Mouse (Mus musculus) thymus, postnatal 0 days (tissue): ENCODE data around the gene March4. TPM values are rescaled to one million over a fixed set of nuclear protein-coding genes. Genes with fewer than 3 reads are reported as not detected.

Source experiments
- DNase-seq: peaks from one replicate; pipeline ENCODE4 v3.0.0-alpha.2; 2015; ENCODE audit warnings: low spot score
- polyA plus RNA-seq: library from polyadenylated mRNA; unstranded; fragments of >200 nt; fragmentation: Nextera tagmentation; extraction: Ambion mirVana; gene quantifications from 2 replicates; pipeline ENCODE4 v1.2.1, GENCODE M21; 2015

Gene March4
- polyA plus RNA-seq, 1 experiment from 2014 or later: not detected

DNA sequence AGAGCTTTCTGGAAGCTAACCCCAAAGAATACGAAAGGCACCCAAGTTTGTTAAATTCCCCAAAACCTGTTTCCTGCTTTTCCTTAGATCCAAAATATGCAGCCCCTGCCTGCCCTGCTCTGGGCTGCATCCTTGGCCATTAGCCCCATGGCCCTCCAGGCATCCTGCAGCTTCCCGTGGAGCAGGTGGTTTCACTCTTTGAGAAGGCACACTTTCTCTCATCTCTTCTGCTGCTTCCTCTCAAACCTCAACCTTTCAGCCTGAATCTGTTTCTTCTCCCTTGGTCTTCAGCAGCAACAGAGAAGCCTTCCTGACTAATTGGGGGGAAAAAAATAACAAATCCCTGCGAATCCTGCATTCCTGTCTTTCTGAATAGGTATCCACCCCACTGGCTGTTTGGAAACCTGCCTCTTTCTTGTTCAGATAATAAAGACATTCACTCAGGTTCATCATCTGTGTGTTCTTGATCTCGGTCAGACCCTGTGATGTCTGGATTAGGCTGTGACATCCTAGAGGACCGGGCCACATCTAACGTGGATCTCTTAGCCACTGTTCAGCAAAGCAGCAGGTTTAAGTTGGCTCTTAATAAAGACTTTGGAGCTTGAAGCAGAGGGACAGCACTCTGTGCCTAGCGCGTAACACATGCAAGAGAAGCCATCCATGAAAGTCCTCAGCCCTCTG, 6.1 kb downstream of the March4 start:
- DNase-seq: no peak

DNA sequence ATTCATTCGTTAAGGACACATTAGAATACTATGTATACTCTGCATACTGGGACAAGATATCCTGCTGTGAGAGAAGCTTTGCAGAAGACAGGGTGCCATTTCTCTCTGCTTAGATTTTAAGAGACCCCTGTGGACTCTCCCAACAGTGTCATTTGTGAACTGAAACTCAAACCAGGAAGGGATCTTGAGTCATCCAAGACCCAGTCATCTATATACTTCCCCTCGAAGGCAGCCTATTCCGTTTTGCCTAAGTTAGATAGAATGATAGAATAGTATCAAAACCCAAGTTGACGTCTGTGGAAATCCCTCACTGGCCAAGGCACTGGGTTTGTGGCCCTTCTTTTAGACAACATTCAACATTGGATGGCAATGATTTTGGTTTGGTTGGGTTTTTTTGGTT, 7.5 kb downstream of the March4 start:
- no peak for DNase-seq

- no peak for DNase-seq
Measured at GRCm38 (mm10) chr1:72523601-72524000, 13.1 kb downstream of the March4 start.

- no peak for DNase-seq
Measured at GRCm38 (mm10) chr1:72510778-72511520, 25.8 kb downstream of the March4 start.

GRCm38 (mm10) chr1:72509551-72509950, 27.2 kb downstream of the March4 start:
- DNase-seq: no peak

- DNase-seq: no peak
Measured at GRCm38 (mm10) chr1:72507670-72508069, 29.1 kb downstream of the March4 start.

DNA sequence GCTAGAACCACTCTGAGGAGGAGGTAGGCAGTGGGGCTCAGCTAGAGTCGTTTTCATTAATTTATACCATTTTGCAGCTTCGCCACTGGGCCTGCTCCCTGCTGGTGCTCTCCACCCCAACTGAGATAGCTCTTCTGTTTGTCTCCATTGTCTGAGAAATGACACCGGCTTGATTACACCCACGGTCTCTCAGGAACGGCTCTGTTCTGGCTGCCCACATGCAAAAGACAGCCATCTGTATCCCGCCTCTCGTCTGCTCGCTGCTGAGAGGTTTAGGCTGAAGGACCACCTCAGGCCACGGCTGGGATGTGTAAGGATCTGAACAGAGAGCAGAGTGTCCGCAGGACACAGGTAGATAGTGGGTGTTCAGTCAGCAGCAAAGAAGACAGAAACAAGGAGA, 30.5 kb downstream of the March4 start:
- no peak for DNase-seq

DNA sequence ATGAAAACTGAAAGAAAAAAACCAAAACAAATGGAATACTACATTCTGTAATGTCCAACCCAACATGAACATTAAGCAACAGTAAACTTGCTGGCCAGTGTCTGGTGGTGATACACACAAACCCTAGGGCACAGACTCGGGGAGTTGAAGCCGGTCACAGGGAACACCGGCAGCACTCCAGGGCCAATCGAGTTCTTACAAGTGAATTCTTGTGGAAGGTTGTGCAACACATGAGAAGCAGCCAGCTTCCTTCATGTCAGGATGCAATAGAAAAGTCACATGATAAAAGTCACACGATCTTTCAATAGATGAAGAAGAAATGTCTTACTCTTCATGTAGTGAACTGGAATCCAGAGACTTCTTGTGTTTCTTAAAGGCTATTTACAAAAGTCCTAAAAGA, 39.1 kb downstream of the March4 start:
- no peak for DNase-seq

GRCm38 (mm10) chr1:72493454-72493853, 43.3 kb downstream of the March4 start:
- no peak for DNase-seq

DNA sequence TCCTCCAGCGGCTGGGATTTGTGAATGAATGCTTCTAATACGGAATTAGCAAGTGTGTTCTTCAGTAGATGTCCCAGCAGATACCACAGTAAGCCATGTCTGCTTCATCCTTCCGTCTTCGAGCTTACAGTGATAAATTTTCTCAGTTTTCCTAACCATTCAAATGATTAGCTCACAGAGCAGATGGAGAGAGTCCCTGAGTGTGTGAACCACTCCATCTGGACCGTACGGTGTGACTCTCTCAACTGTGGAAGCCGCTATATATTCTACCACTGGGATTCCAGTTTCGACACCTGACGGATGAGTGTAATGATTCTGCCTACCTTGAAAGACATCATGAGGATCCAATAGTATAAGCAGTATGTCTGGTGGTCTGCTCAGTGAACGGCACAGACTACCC, 44.1 kb downstream of the March4 start:
- no peak for DNase-seq

- no peak for DNase-seq
Measured at GRCm38 (mm10) chr1:72491307-72491706, 45.4 kb downstream of the March4 start.

DNA sequence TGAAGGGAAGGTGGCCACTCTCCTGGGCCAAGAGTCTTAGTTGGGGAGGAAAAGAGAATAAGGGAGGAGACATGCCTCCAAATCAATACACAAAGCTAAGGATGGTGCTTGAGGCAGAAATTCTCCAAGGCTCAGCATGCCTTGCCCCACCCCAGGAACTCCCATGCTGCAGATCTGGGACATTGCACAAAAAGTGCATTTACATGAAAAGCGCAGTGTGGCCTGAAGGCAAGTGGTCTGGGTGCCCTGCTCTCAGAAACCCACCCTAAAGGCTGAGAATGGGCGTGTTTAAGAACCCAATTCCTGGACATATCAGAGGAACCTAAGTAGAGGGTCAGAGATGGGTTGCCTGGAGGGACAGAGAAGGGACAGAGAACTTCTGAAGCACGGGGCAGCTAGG, 45.9 kb downstream of the March4 start:
- DNase-seq: no peak

DNA sequence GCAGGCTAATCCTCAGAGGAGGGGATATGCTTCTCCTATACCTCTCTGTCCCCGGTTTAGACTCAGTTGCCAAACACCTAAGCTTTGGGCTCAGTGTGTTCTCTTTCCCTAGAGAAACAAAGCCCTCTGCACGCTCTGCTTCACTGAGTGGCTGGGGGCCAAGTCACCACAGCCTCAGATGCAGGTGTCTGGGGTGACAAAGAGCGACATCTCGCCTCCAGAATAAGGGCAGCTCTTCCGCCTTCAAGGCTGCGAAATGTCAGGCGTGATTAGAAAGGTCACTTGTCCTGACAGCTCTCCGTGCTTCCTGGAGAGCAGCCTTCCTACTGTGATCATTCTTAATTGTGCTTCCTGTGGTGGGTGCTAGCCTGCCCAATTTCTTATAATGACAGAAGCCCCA, 46.5 kb downstream of the March4 start:
- DNase-seq: peak; percentile 5

GRCm38 (mm10) chr1:72476594-72476993, 60.1 kb downstream of the March4 start:
- no peak for DNase-seq

- no peak for DNase-seq
Measured at GRCm38 (mm10) chr1:72469075-72469474, 67.7 kb downstream of the March4 start.

DNA sequence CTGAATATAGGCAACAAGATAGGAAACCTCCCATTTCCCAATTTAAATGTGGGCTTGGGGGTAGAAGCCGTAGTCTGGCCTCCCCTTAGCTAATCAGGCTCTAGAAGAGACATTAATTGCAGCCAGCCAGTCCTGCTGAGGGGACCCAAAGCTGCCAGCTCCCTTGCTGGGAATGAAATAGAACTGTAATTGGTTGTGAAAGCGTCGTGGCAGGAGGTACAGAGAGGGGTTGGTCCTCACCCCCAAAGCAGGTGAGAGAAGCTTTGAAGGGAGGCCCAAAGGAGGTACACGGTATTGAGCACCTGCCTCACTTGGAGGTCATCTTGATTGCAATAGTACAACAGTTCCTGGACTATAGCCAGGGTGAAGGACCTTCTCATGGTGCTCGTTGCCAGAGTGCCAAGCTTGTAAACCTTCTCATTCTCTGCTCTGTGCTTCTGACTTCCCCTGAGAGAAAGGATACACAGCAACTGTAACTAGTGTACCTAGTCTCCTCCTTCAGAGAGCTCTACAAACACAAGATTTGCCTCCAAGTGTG, 68.2 kb downstream of the March4 start:
- DNase-seq: no peak

DNA sequence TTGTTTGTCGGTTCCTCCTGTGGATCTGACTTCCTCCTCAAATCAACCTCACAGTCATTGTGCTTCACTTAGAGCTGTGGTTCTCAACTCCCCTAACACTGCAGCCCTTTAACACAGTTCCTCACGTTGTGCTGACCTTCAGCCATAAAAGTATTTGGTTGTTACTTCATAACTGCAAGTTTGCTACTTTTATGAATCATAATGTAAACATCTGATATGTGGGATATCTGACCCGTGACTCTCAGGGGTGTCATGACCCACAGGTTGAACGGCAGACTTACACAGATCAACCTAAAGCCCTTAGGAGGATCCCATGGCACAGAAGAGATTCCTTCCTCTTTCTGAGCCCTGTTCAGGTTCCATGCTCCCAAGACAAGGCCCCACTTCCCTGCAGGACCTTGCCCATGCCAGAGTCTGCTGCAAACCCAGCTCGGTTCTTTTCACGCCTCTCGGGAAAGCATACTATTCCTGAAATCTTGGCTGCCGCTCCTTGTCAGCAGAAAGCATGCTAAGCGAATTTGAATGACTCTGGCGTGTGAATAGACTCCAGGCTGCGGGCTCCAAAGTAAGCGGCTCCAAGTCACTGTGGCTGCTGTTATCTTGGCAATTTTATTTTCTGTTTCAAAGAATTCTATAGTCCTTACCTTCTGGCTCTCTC, 71.7 kb downstream of the March4 start:
- DNase-seq: no peak

DNA sequence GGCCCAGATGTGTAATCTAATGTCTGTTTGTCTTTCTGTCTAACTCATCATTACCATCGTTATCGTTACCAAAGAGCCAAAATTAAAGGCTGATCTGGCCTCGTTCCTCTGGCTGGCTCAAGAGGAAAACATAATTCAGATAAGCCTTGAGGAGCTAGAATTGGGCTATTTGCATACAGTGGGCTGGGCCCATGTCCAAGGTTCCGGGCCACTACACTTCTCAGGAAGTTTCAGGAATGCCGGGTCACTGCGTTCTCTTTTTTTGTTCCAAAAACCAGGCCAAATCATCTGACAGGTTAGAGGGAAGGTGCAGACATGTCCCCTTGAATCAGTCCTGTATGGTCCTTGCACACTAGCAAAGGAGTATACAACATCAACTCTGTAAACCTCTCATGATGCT, 74.2 kb downstream of the March4 start:
- DNase-seq: no peak

DNA sequence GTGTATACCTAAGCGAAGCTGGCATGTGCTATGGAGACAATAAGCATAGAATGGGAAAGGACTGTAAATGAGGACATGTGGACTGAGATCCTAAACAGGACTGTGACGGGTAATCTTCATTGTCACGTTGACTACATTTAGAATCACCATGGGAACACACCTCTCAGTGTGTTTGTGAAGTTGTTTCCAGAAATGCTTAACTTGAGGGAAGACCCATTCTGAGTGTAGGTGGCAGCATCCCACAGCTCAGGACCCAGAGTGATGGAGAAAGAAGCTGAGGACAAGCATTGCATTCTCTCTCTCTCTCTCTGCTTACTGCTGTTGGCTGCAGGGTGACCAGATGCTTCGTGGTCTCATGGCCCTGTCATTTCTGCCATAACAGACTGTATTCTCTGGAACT, 79.1 kb downstream of the March4 start:
- DNase-seq: no peak

DNA sequence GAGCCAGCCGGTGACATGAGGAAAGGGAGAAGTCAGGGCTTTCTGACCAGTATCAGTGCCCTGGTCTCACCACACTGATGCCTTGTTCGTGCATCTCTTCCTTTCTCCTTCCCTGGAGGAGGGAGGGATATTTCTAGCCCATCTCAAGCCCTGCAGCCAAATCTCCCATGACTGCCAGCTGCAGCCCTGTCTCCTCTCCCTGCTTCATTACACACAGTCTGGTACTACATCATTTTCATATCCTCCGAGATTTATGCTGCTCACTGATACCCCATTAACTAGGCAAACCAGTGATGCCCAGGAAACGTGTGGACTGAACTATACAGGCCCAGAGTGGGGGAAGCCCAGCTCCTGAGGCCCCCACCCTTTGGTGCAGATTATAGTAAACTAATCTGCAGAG, 80.8 kb downstream of the March4 start:
- no peak for DNase-seq

GRCm38 (mm10) chr1:72454733-72455201, 82.0 kb downstream of the March4 start:
- no peak for DNase-seq

- no peak for DNase-seq
Measured at GRCm38 (mm10) chr1:72452839-72453238, 83.9 kb downstream of the March4 start.
